Mouse (Mus musculus) spleen, postnatal 0 days (tissue): ENCODE measurements around the gene Gm21903. TPM values are rescaled to one million over a fixed set of nuclear protein-coding genes. Genes with fewer than 3 reads are reported as not detected.

Source experiments
- polyA plus RNA-seq: library from polyadenylated mRNA; unstranded; fragments of >200 nt; fragmentation: Nextera tagmentation; extraction: Ambion mirVana; gene quantifications from 2 replicates; pipeline ENCODE4 v1.2.1, GENCODE M21; 2015

Gm21903 gene
- polyA plus RNA-seq = not detected in 2 replicates

GRCm38 (mm10) chr17:39043241-39043640, at the start of gene Gm21903:
TSS of gene Gm21903 (minus strand) at chr17:39043341.

GRCm38 (mm10) chr17:39076937-39077336, 33.8 kb upstream of the Gm21903 start, which contains the start of gene Esp23:
TSS of gene Esp23 (minus strand) at chr17:39077037.

GRCm38 (mm10) chr17:39036395-39036794, 6.7 kb downstream of the Gm21903 start, which contains the start of gene Esp24:
TSS of gene Esp24 (plus strand) at chr17:39036695.

Other genes starting within 250 kb of the Gm21903 start
- gene Esp24, start 6.6 kb downstream of the Gm21903 start, polyA plus RNA-seq = not detected in 2 replicates
- not detected in 2 replicates for gene Esp23, start 33.7 kb upstream of the Gm21903 start, polyA plus RNA-seq
- not detected in 2 replicates for gene Esp22, start 52.0 kb upstream of the Gm21903 start, polyA plus RNA-seq